Mouse (Mus musculus) heart, adult 2 months (tissue): ENCODE results near the gene Cfap99. TPM values are rescaled to one million over a fixed set of nuclear protein-coding genes. Genes with fewer than 3 reads are reported as not detected.

ENCODE experiments used
- DNase-seq, 2 experiments: peaks; one replicate each; pipeline ENCODE4 v3.0.0; 2021
- H3K27ac ChIP-seq: fragments of 200-600 bp; 2 replicates; pipeline ENCODE4 v1.8.1; 2022
- H3K27me3 ChIP-seq: fragments of 200-500 bp; 2 replicates; pipeline ENCODE4 v1.6.1; 2012; ENCODE audit warnings: mild to moderate bottlenecking, low read length, inconsistent platforms, mixed read lengths; ENCODE audit not compliant: control insufficient read depth, insufficient read depth
- H3K36me3 ChIP-seq: fragments of 200-500 bp; 2 replicates; pipeline ENCODE4 v1.6.1; 2012; ENCODE audit warnings: low read length, inconsistent platforms; ENCODE audit not compliant: control insufficient read depth, insufficient read depth
- H3K4me1 ChIP-seq: fragments of 200-500 bp; 2 replicates; pipeline ENCODE4 v1.6.1; 2011; ENCODE audit warnings: low read length; ENCODE audit not compliant: control insufficient read depth, insufficient read depth
- H3K4me3 ChIP-seq: fragments of 200-600 bp; 2 replicates; pipeline ENCODE4 v1.8.1; 2022
- H3K79me2 ChIP-seq: fragments of 200-500 bp; replicated peaks from 2 replicates; pipeline ENCODE4 v1.6.1; 2012; ENCODE audit warnings: mild to moderate bottlenecking, inconsistent platforms, low read length, moderate library complexity, mixed read lengths; ENCODE audit not compliant: control insufficient read depth, insufficient read depth
- H3K9ac ChIP-seq: fragments of 200-500 bp; 2 replicates; pipeline ENCODE4 v1.6.1; 2012; ENCODE audit warnings: low read depth, mild to moderate bottlenecking, control low read depth, inconsistent platforms, low read length, mixed read lengths
- CTCF ChIP-seq: fragments of 200-600 bp; IDR thresholded peaks from 2 replicates; pipeline ENCODE4 v1.8.1; 2022; ENCODE audit warnings: antibody characterized with exemption, mild to moderate bottlenecking, moderate library complexity
- EP300 ChIP-seq: fragments of 200-500 bp; IDR thresholded peaks from 2 replicates; pipeline ENCODE4 v1.6.1; 2011; ENCODE audit warnings: low read depth, low read length, control low read depth; ENCODE audit not compliant: insufficient read depth
- POLR2A ChIP-seq: fragments of 200-500 bp; IDR thresholded peaks from 2 replicates; pipeline ENCODE4 v1.6.1; 2011; ENCODE audit warnings: mild to moderate bottlenecking, low read depth, low read length, control low read depth; ENCODE audit not compliant: insufficient read depth
- WGBS: fragments of 180-500 bp; shearing (Covaris S2); methylation state at CpG from one replicate; pipeline ENCODE4 v1.1.7; 2018; 5-methylcytosine and 5-hydroxymethylcytosine counted together
- intact Hi-C: fragments of 180-260 bp; cut with DNase I; formaldehyde crosslinking; loops from one replicate; pipeline ENCODE4 v1.15.1; 2025
- polyA plus RNA-seq: library from polyadenylated mRNA; depleted of rRNA; stranded (reverse); fragments of >200 nt; gene quantifications from 2 replicates; pipeline ENCODE4 v1.2.3, GENCODE M21; 2012
- total RNA-seq, 2 experiments: library from RNA; stranded (reverse); gene quantifications; 2 replicates each; pipeline ENCODE4 v1.2.3; 2021

The Cfap99 gene
- total and polyA plus RNA-seq, 3 experiments: not detected

GRCm38 (mm10) chr5:34330136-34330535 is 41.7 kb downstream of the Cfap99 start:
- Histone ChIP-seq H3K4me3 (no peak overlapping the region), H3K9ac (no peak overlapping the region), H3K27ac (no peak overlapping the region), H3K27me3 (peaks cover 3% of the 10 kb centered on the region), H3K36me3 (no peaks in the 10 kb centered on the region), H3K79me2 (no peaks in the 10 kb centered on the region), H3K4me1 (peaks cover 1% of the 10 kb centered on the region; the same call in 1 of the 2 replicates)
- TF ChIP-seq EP300: no peak
- TF ChIP-seq CTCF: no peak
- TF ChIP-seq POLR2A: no peak
- 85% methylated on average over 2 of the region's 2 CpGs for WGBS
- intact Hi-C loops: no loop called here
- no peak for DNase-seq

- TF ChIP-seq EP300 (no peak), CTCF (no peak), POLR2A (no peak)
- H3K36me3 ChIP-seq: peaks cover 11% of the 10 kb centered on the region
- H3K27me3 ChIP-seq: no peaks in the 10 kb centered on the region
- H3K4me3 ChIP-seq: no peak overlapping the region
- 87% methylated on average over 1 of the region's 1 CpGs for WGBS
- H3K27ac ChIP-seq: no peak overlapping the region
- H3K9ac ChIP-seq: no peak overlapping the region
- peaks cover 2% of the 10 kb centered on the region; the same call in 1 of the 2 replicates for H3K79me2 ChIP-seq
- intact Hi-C loops: no loop called here
- no peak for DNase-seq
- H3K4me1 ChIP-seq: peaks cover 3% of the 10 kb centered on the region
These were observed 45.7 kb downstream of the Cfap99 start for GRCm38 (mm10) chr5:34334081-34334480.

DNA sequence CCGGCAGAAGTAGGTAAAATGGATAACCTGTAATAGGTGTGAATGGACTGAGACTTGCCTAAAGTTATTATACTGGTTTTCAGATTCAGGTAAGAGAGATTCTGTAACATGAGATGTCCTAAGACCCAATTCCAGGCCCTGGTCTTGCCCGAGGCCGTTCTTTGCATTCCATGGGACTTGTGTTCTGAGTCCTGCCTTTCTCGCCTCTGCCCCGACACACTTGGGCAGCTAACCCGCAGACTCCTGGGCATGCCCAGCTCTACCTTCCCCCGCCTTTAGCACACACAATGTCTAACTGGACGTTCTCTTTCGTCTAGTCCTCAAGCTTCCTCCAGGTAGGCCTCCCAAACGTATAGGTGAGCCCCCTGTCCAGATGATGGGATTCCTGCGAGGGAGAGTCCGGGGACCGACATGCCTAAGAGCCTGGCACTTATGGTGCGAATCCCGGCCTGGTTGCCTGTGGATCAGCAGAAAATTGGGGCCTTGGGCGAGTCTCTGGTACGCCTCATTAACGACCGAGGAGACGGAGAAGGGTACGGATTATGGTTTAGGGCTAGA is 47.2 kb downstream of the Cfap99 start:
- Histone ChIP-seq H3K4me3 (peak overlapping the region; percentile 69), H3K36me3 (peaks cover 14% of the 10 kb centered on the region), H3K27ac (peak overlapping the region; percentile 89), H3K27me3 (no peaks in the 10 kb centered on the region), H3K79me2 (peaks cover 2% of the 10 kb centered on the region; the same call in 1 of the 2 replicates), H3K4me1 (peaks cover 6% of the 10 kb centered on the region), H3K9ac (peak overlapping the region; percentile 77)
- 1% methylated on average over 21 of the region's 21 CpGs for WGBS
- intact Hi-C loops: loop anchor here (1.0 kb wide), 1 partner anchor 34 kb away; the partner anchor contains the start of gene Fam193a
- DNase-seq: no peak
- TF ChIP-seq POLR2A: no peak

DNA sequence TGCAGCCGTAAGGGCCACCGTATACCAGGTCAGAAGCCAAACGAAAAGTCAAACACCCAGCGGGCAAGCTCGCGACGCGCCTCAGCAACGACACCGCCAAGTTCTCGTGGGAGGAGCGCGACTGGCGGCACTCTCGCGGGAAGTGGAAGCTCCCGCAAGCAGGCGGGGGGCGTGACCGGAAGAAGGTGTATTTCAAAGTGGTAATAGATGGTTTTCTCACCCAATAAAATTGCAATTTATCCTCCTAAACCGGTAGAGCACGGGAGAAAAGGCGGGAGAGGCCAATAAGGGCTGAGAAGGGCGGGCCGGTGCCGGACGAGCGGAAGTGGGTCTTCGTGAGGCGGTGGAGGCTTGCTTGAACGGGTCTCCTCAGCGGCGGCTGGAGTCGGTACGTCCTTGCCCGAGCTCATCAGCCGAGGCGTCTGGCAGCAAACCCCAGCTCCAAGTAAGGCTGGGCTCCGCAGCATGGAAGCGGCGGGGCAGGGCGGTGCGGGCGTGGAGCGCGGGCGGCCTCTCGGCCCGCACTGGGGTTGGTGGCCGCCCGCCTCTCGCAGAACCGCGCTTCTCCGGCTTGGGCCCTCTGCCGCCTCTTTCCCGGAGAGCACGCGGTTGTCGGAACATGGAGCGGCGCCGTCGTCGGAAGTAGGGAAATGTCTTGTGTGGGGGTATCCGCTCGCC is 47.8 kb downstream of the Cfap99 start, which contains the start of gene Rnf4:
Gene Rnf4, plus strand, starts transcription at position 193 of the 678 bp plus-strand sequence.
- TF ChIP-seq CTCF (no peak), POLR2A (peak; percentile 98), EP300 (peak; percentile 67; the same call in 1 of the 2 replicates)
- DNase-seq: peak; percentile 98
- under 1% methylated on average over 67 of the region's 67 CpGs for WGBS
- intact Hi-C loops: loop anchor here (1.0 kb wide), 1 partner anchor 33 kb away; the partner anchor contains the start of gene Fam193a
- Histone ChIP-seq H3K79me2 (peaks cover 2% of the 10 kb centered on the region; the same call in 1 of the 2 replicates), H3K27ac (peak within 1 kb of the TSS; percentile 89), H3K4me3 (peak within 1 kb of the TSS; percentile 97), H3K27me3 (no peaks in the 10 kb centered on the region), H3K4me1 (peaks cover 6% of the 10 kb centered on the region), H3K9ac (peak within 1 kb of the TSS; percentile 93), H3K36me3 (peaks cover 14% of the 10 kb centered on the region)

DNA sequence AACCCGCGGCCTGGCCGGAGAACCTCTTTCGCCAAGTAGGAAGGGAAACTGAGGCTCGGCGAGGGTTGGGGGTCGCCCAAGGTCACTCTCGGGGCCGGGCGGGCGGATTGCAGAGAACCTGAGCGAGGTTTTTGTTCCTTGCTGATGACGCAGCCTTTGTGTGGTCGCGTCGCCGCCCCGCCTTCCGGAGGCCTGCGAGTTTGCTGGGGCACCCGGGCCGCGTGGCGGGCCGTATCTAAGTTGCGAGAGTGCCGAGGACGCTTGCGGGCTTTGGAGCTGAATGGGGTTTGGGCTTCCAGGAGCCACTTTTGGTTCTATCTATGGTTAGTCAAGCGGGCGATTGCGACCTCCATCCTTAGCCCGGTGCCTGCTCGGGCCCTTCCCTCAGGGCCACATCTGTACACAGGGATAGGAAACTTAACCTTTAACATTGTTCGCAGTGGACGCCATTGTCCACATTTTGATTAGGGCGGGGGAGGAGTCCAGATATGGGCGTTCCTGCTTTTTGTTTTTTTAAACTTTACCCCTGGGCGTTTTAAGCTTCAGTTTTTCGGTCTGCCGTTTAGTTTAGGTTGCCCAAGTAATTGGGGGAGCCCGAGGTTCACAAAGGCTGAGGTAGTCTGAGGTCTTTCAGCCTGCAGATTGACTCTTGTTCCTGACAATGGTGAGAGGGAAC is 48.5 kb downstream of the Cfap99 start:
- DNase-seq: peak; percentile 63 to 65
- peak overlapping the region; percentile 87 for H3K27ac ChIP-seq
- intact Hi-C loops: loop anchor here (1.0 kb wide), 1 partner anchor 32 kb away; the partner anchor contains the start of gene Fam193a
- H3K4me1 ChIP-seq: peaks cover 6% of the 10 kb centered on the region
- H3K27me3 ChIP-seq: no peaks in the 10 kb centered on the region
- TF ChIP-seq EP300: no peak
- no peak for TF ChIP-seq CTCF
- TF ChIP-seq POLR2A: no peak
- H3K36me3 ChIP-seq: peaks cover 14% of the 10 kb centered on the region
- H3K79me2 ChIP-seq: peaks cover 2% of the 10 kb centered on the region; the same call in 1 of the 2 replicates
- WGBS: under 1% methylated on average over 42 of the region's 42 CpGs
- peak overlapping the region; percentile 97 for H3K4me3 ChIP-seq
- peak overlapping the region; percentile 93 for H3K9ac ChIP-seq

- Histone ChIP-seq H3K79me2 (peaks cover 4% of the 10 kb centered on the region; the same call in 1 of the 2 replicates), H3K27ac (no peak overlapping the region), H3K36me3 (peaks cover 20% of the 10 kb centered on the region), H3K9ac (no peak overlapping the region), H3K27me3 (no peaks in the 10 kb centered on the region), H3K4me3 (no peak overlapping the region), H3K4me1 (peaks cover 6% of the 10 kb centered on the region)
- TF ChIP-seq EP300 (no peak), POLR2A (no peak), CTCF (no peak)
- no peak for DNase-seq
- WGBS: 96% methylated on average over 6 of the region's 6 CpGs
- intact Hi-C loops: no loop called here
These were observed 51.8 kb downstream of the Cfap99 start for GRCm38 (mm10) chr5:34340246-34340645.
